Comparison of ENCODE assay signal across 9 mouse cellular contexts in genomic region chr10:88669719-88670118, GRCm38 (mm10). TPM values are rescaled to one million over a fixed set of nuclear protein-coding genes. Genes with fewer than 3 reads are reported as not detected.
DNase-seq lines count a peak whose midpoint lies in the region; ATAC-seq and TF ChIP-seq lines count a peak whose summit lies in the region.
"Had no signal": no experiment of that assay in that cellular context is flagged by ENCODE, and none has a peak within 500 bp of the region (broad histone marks: within the 10 kb centered on the region; RNA-seq: fewer than 3 reads in every experiment).

No protein-coding gene starts in this region.

- H3K4me2 ChIP-seq in forebrain, embryonic 16.5 days (ENCODE audit: low read length), result no peak overlapping the region
- H3K4me2 ChIP-seq: midbrain, embryonic 12.5 days had no signal

- no peaks in the 10 kb centered on the region for H3K36me3 ChIP-seq in heart, embryonic 10.5 days
- H3K36me3 ChIP-seq in ES-E14 (ENCODE audit: control insufficient read depth, insufficient read depth, low read length, poor library complexity, severe bottlenecking), result no peaks in the 10 kb centered on the region
- no peaks in the 10 kb centered on the region for H3K36me3 ChIP-seq in forebrain, embryonic 16.5 days (ENCODE audit: control insufficient read depth, insufficient read depth)
- H3K36me3 ChIP-seq: midbrain, embryonic 12.5 days had no signal

- H3K4me1 ChIP-seq in heart, embryonic 10.5 days, result no peaks in the 10 kb centered on the region
- H3K4me1 ChIP-seq in ES-E14 (ENCODE audit: control insufficient read depth in 2 of 2, insufficient read depth in 2 of 2, low read length in 2 of 2, poor library complexity in 1 of 2), result peaks cover 0 to 7% of the 10 kb centered on the region in 2 experiments; a peak in 2 of 4 replicates
- H3K4me1 ChIP-seq in forebrain, embryonic 16.5 days (replicated peaks; ENCODE audit: control insufficient read depth, insufficient read depth, low read length), result no peaks in the 10 kb centered on the region
- H3K4me1 ChIP-seq: midbrain, embryonic 12.5 days had no signal

- H3K27ac ChIP-seq in heart, embryonic 10.5 days, result no peak overlapping the region
- H3K27ac ChIP-seq in ES-E14 (ENCODE audit: insufficient read depth, low read depth, low read length, poor library complexity, severe bottlenecking), result no peak overlapping the region
- no peak overlapping the region for H3K27ac ChIP-seq in forebrain, embryonic 16.5 days (ENCODE audit: low read length)
- H3K27ac ChIP-seq: midbrain, embryonic 12.5 days had no signal

- ATAC-seq in inflammation-experienced regulatory T-cells, adult 6 months, result peak; percentile 54
- ATAC-seq in forebrain, embryonic 16.5 days, result no peak

- H3K4me3 ChIP-seq in heart, embryonic 10.5 days, result no peak overlapping the region
- H3K4me3 ChIP-seq in ES-E14 (ENCODE audit: insufficient read depth in 1 of 2, low read depth in 1 of 2, low read length in 2 of 2, poor library complexity in 1 of 2, severe bottlenecking in 1 of 2), result no peak overlapping the region
- H3K4me3 ChIP-seq in forebrain, embryonic 16.5 days (replicated peaks; ENCODE audit: low read length), result no peak overlapping the region
- H3K4me3 ChIP-seq: midbrain, embryonic 12.5 days had no signal

- no peak overlapping the region for H3K9ac ChIP-seq in ES-E14 (ENCODE audit: insufficient read depth, low read depth, low read length, poor library complexity, severe bottlenecking)
- no peak overlapping the region for H3K9ac ChIP-seq in forebrain, embryonic 16.5 days (replicated peaks; ENCODE audit: low read depth, low read length)
- H3K9ac ChIP-seq: midbrain, embryonic 12.5 days had no signal

- no peaks in the 10 kb centered on the region for H3K9me3 ChIP-seq in heart, embryonic 10.5 days
- no peaks in the 10 kb centered on the region for H3K9me3 ChIP-seq in ES-E14 (ENCODE audit: control insufficient read depth, insufficient read depth, low read depth, low read length)
- H3K9me3 ChIP-seq in forebrain, embryonic 16.5 days (ENCODE audit: control insufficient read depth, low read length), result no peaks in the 10 kb centered on the region
- H3K9me3 ChIP-seq: midbrain, embryonic 12.5 days had no signal

- intact Hi-C loops in heart, postnatal 14 days (cut with DNase I), result loop anchor here (2.0 to 10.0 kb wide), 2 partner anchors 225 to 291 kb away; partner anchors contain the start of genes Dram1 and Gnptab

- no peaks in the 10 kb centered on the region for H3K27me3 ChIP-seq in heart, embryonic 10.5 days (ENCODE audit: insufficient read depth, poor library complexity, severe bottlenecking)
- no peaks in the 10 kb centered on the region for H3K27me3 ChIP-seq in forebrain, embryonic 16.5 days (replicated peaks; ENCODE audit: control insufficient read depth, insufficient read depth, low read length)
- H3K27me3 ChIP-seq: midbrain, embryonic 12.5 days had no signal

- peak; percentile 17 to 26 for DNase-seq in heart, postnatal 14 days
- DNase-seq in heart, embryonic 10.5 days (ENCODE audit: low spot score), result no peak
- DNase-seq in 416B (ENCODE audit: low read depth) (peak; percentile 49), ES-E14 (ENCODE audit: low read depth, low spot score) (no peak)
- peak; percentile 1 for DNase-seq in retina, postnatal 7 days (ENCODE audit: low read depth, low spot score)
- DNase-seq in spleen, postnatal 14 days (ENCODE audit: low spot score in 2 of 2), result no peak

- whole genome bisulfite sequencing in heart, embryonic 10.5 days, result 32% methylated on average over 1 of the region's 1 CpGs
- WGBS in forebrain, embryonic 16.5 days, result 22% methylated on average over 1 of the region's 1 CpGs

- in situ Hi-C loops in ES-E14 (cut with MboI; ENCODE audit: low sequenced_read_pairs in 2 of 2, unreplicated experiment in 2 of 2), result no loop called here

TF ChIP-seq in ES-E14, 5 proteins besides CTCF, POLR2A, EP300 and RAD21:
- TF ChIP-seq ZC3H11A (IDR thresholded peaks at IDR 0.05; ENCODE audit: borderline replicate concordance, low read depth, low read length), result peak; percentile 55
- TF ChIP-seq MAFK (IDR thresholded peaks at IDR 0.05; ENCODE audit: insufficient read depth, low read depth, low read length), result no peak

RNA-seq across cellular contexts. Expression of gene Spic, which starts 15.1 kb away (rescaled TPM):
- under 1 TPM in 1 of 2 experiments, not detected in 1; 0.27 TPM for total RNA-seq in heart, postnatal 14 days (2021)
- not detected in 2 replicates for polyA plus RNA-seq in heart, embryonic 10.5 days (2016; fragmentation: Nextera tagmentation; extraction: Ambion mirVana)
- 2.4 and 4.1 TPM in 2 replicates for total RNA-seq in ES-E14 (2012; rRNA removed)
- 1 to 10 TPM in 1 of 3 experiments, under 1 TPM in 1, not detected in 1; 0.59 to 2.7 TPM for polyA plus RNA-seq in inflammation-experienced regulatory T-cells, adult 6 months (2017; shearing (Covaris generic))
- polyA plus RNA-seq in forebrain, embryonic 16.5 days (2015; fragmentation: Nextera tagmentation; extraction: Ambion mirVana), result not detected in 2 replicates
- polyA plus RNA-seq: midbrain, embryonic 12.5 days had no signal

Comparison
In these comparisons a context has a peak if more than half of its experiments do, and no peak if none do; other contexts are left out.
1. DNase-seq: peak in heart, postnatal 14 days (2 of 2), 416B (single experiment) and retina, postnatal 7 days (single experiment); none in heart, embryonic 10.5 days (single experiment), ES-E14 (single experiment) and spleen, postnatal 14 days (0 of 2).